Comparison of ENCODE assay signal across 10 mouse cellular contexts in the genomic region with DNA sequence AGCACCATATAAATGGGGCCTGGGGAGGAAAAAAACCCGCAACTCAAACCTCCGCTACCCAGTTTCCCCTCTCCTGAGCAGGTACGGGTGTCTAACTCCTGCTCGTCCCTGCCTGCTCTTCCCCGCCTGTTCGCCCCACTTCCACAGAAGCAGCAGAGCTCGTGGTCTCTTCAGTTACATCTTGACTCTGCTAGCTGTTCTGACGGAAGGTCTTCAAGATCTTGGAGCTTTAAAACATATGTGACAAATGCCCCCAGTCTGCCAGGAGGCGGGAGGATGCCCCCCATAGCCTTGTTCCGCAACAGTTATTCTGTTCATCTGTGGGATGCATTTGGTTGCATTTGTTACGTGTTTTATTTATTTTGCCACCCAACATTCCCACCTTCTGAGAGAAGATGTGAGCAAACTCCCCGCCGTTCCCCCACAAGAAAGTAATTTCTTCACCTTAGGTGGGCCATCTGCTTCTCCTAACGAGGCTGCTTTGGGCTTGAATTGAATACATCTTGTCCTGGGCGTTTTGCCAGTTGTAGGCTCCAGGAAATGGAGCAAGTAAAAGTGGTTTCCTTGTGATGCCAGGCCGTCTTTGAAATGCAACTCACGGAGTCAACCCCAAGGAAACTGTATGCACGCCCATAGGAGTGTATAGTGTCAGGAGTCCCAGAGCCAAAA. TPM values are rescaled to one million over a fixed set of nuclear protein-coding genes. Genes with fewer than 3 reads are reported as not detected.
DNase-seq lines count a peak whose midpoint lies in the region; ATAC-seq lines count a peak whose summit lies in the region.
"Had no signal": no experiment of that assay in that cellular context is flagged by ENCODE, and none has a peak within 500 bp of the region (broad histone marks: within the 10 kb centered on the region; RNA-seq: fewer than 3 reads in every experiment).

No protein-coding gene starts in this region.

- 0 out of 2 replicates have a peak overlapping the region, but pooled peaks have one; percentile 12 for H3K4me2 ChIP-seq in hindbrain, embryonic 15.5 days

- H3K27ac ChIP-seq in hindbrain, embryonic 15.5 days (replicated peaks) = 0 out of 2 replicates have a peak overlapping the region, but pooled peaks have one; percentile 18
- H3K27ac ChIP-seq in hindbrain, embryonic 10.5 days = no peak overlapping the region

- WGBS in hindbrain, embryonic 15.5 days = 47% methylated on average over 18 of the region's 18 CpGs
- 65% methylated on average over 18 of the region's 18 CpGs for WGBS in hindbrain, embryonic 10.5 days

- H3K4me3 ChIP-seq in hindbrain, embryonic 15.5 days = no peak overlapping the region
- H3K4me3 ChIP-seq in hindbrain, embryonic 10.5 days = no peak overlapping the region
- H3K4me3 ChIP-seq: megakaryocyte, embryonic 14.5 days had no signal

- peaks cover 3% of the 10 kb centered on the region; the same call in 1 of the 2 replicates for H3K4me1 ChIP-seq in hindbrain, embryonic 15.5 days (replicated peaks)
- H3K4me1 ChIP-seq in hindbrain, embryonic 10.5 days (replicated peaks) = peaks cover 4% of the 10 kb centered on the region; the same call in 1 of the 2 replicates

- no peak overlapping the region for H3K9ac ChIP-seq in hindbrain, embryonic 15.5 days

- H3K9me3 ChIP-seq in hindbrain, embryonic 15.5 days = no peaks in the 10 kb centered on the region
- H3K9me3 ChIP-seq in hindbrain, embryonic 10.5 days = no peaks in the 10 kb centered on the region
- H3K9me3 ChIP-seq: G1E; megakaryocyte, embryonic 14.5 days had no signal

- H3K36me3 ChIP-seq in hindbrain, embryonic 15.5 days = no peaks in the 10 kb centered on the region
- no peaks in the 10 kb centered on the region for H3K36me3 ChIP-seq in hindbrain, embryonic 10.5 days
- H3K36me3 ChIP-seq: G1E had no signal

- ATAC-seq in hindbrain, embryonic 15.5 days (ENCODE audit: low FRiP score, low read depth) = peak; percentile 83

- no peaks in the 10 kb centered on the region for H3K27me3 ChIP-seq in hindbrain, embryonic 15.5 days
- no peaks in the 10 kb centered on the region for H3K27me3 ChIP-seq in hindbrain, embryonic 10.5 days (ENCODE audit: insufficient read depth, poor library complexity, severe bottlenecking)

- no peak for DNase-seq in hindbrain, embryonic 10.5 days (ENCODE audit: low spot score)
- peak; percentile 46 for DNase-seq in MN1 (ENCODE audit: low spot score)
- DNase-seq in cerebellum, postnatal 36 days = peak; percentile 48 to 70
- DNase-seq in layer of hippocampus, postnatal 14 days (ENCODE audit: low spot score in 2 of 2) = peak; percentile 41 to 66
- peak; percentile 81 for DNase-seq in right cerebral cortex, adult 18-20 months
- no peak for DNase-seq in spleen, adult 18-20 months
- no peak for DNase-seq in ovary, postnatal 10 days (ENCODE audit: low spot score)

RNA-seq across cellular contexts. Expression of a gene that starts 19.8 kb away (rescaled TPM):
- 8.4 and 10.8 TPM in 2 replicates for polyA plus RNA-seq in hindbrain, embryonic 15.5 days (2015; fragmentation: Nextera tagmentation; extraction: Ambion mirVana)
- polyA plus RNA-seq in hindbrain, embryonic 10.5 days (2016; fragmentation: Nextera tagmentation; extraction: Ambion mirVana) = 0.61 and 0.90 TPM in 2 replicates
- 10 to 100 TPM; 90.2 to 98.9 TPM for total RNA-seq in layer of hippocampus, postnatal 14 days (2021)
- total RNA-seq: G1E had no signal
- polyA plus RNA-seq: G1E had no signal

RNA-seq across cellular contexts. Expression of a gene that starts 51.8 kb away (rescaled TPM):
- 29.3 and 37.0 TPM in 2 replicates for polyA plus RNA-seq in hindbrain, embryonic 15.5 days (2015; fragmentation: Nextera tagmentation; extraction: Ambion mirVana)
- 81.9 and 97.8 TPM in 2 replicates for polyA plus RNA-seq in hindbrain, embryonic 10.5 days (2016; fragmentation: Nextera tagmentation; extraction: Ambion mirVana)
- total RNA-seq in layer of hippocampus, postnatal 14 days (2021) = 10 to 100 TPM in 1 of 2 experiments, 1 to 10 TPM in 1; 9.0 to 13.7 TPM

Comparison
In these comparisons a context has a peak if more than half of its experiments do, and no peak if none do; other contexts are left out.
1. DNase-seq: peak in MN1 (single experiment), cerebellum, postnatal 36 days (2 of 2), layer of hippocampus, postnatal 14 days (2 of 2) and right cerebral cortex, adult 18-20 months (single experiment); none in hindbrain, embryonic 10.5 days (single experiment), spleen, adult 18-20 months (0 of 2) and ovary, postnatal 10 days (single experiment).